Mouse (Mus musculus) erythroblast, embryonic 14.5 days (primary cell): ENCODE measurements at regions not wholly inside any gene's neighbourhood (a gene's known extent, or its start where the extent isn't known, plus 50 kb on each side); places are given as distances from the start of the nearest gene placed in this dataset.

ENCODE experiments used
- H3K27me3 ChIP-seq: 2 replicates; pipeline ENCODE4 v1.6.1; 2012; ENCODE audit warnings: inconsistent platforms; ENCODE audit not compliant: control insufficient read depth
- H3K36me3 ChIP-seq: 2 replicates; pipeline ENCODE4 v1.6.1; 2012; ENCODE audit warnings: mild to moderate bottlenecking, inconsistent platforms; ENCODE audit not compliant: control insufficient read depth
- H3K4me1 ChIP-seq: 2 replicates; pipeline ENCODE4 v1.6.1; 2012; ENCODE audit warnings: inconsistent platforms; ENCODE audit not compliant: control insufficient read depth
- H3K4me3 ChIP-seq: replicated peaks from 2 replicates; pipeline ENCODE3; 2012; ENCODE audit warnings: moderate library complexity, mild to moderate bottlenecking, inconsistent platforms
- H3K9me3 ChIP-seq: 2 replicates; pipeline ENCODE4 v1.6.1; 2012; ENCODE audit warnings: low read length, inconsistent platforms, mixed read lengths; ENCODE audit not compliant: control insufficient read depth
- GATA1 ChIP-seq: IDR thresholded peaks from 2 replicates; pipeline ENCODE4 v1.6.1; 2012; ENCODE audit warnings: low read length, inconsistent platforms, mixed read lengths
- TAL1 ChIP-seq: IDR thresholded peaks from 3 replicates; pipeline ENCODE4 v1.6.1; 2012; ENCODE audit warnings: low read length, inconsistent platforms, mixed read lengths

DNA sequence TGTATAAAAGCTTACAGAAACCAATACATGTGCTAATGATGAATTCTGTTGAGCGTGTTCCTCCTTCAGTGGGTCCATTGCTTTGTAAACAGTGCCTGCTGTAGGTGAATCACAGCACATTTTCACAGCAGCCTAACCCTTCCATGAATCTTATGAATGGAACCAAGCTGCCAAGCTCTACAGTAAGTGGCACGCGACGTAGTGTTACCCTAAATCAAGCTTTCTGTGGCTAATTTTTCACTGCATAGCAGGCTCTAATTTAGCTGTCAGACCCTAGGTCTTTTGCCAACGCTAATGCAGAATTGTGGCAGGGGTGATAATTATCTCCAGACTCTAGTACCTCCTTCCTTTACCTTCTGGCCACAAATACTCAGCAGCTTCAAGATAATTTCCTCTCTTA lies 339.0 kb upstream of the Ercc4 start:
- no peaks in the 10 kb centered on the region; the same call in 1 of the 2 replicates for H3K4me1 ChIP-seq
- no peaks in the 10 kb centered on the region for H3K9me3 ChIP-seq
- TF ChIP-seq TAL1 (no peak), GATA1 (no peak)
- no peaks in the 10 kb centered on the region for H3K27me3 ChIP-seq
- H3K4me3 ChIP-seq, result no peak overlapping the region
- H3K36me3 ChIP-seq, result no peaks in the 10 kb centered on the region

DNA sequence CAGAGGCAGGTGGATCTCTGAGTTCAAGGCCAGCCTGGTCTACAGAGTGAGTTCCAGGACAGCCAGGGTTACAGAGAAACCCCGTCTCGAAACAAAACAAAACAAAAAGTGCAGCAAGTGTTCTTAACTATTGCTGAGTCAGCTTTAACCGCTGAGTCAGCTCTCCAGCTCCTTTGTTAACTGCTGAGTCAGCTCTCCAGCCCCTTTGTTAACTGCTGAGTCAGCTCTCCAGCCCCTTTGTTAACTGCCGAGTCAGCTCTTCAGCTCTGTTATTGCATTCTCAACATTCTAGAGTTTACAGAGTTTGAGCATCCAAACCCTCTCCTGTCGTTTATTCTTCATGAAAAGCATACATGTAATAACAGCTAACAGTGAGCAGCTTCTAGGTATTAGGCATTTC lies 336.9 kb upstream of the Ercc4 start:
- Histone ChIP-seq H3K27me3 (no peaks in the 10 kb centered on the region), H3K9me3 (no peaks in the 10 kb centered on the region), H3K4me1 (no peaks in the 10 kb centered on the region; the same call in 1 of the 2 replicates), H3K4me3 (no peak overlapping the region), H3K36me3 (no peaks in the 10 kb centered on the region)
- TF ChIP-seq GATA1, result no peak
- TF ChIP-seq TAL1, result no peak

DNA sequence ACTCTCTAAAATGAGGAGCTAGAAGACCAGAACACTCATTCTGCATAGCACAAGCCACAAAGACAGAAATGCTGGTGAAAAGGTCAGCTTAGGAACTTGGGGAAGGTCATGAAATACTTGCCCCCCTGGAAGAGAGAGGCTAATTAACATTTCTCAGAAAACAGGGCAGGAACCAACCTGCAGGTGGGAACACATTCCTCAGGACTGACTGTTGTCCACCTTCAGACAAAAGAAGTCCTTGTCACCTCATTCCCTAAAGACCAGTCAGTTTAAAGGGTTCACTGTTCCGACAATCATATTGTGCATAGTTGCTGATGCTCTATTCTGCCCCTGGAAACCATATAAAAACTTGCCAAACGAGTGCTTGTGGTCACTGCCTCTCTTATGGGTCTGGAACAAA lies 333.6 kb upstream of the Ercc4 start:
- Histone ChIP-seq H3K4me3 (no peak overlapping the region), H3K36me3 (no peaks in the 10 kb centered on the region), H3K4me1 (no peaks in the 10 kb centered on the region; the same call in 1 of the 2 replicates), H3K27me3 (no peaks in the 10 kb centered on the region), H3K9me3 (no peaks in the 10 kb centered on the region)
- TF ChIP-seq TAL1, result no peak
- no peak for TF ChIP-seq GATA1

DNA sequence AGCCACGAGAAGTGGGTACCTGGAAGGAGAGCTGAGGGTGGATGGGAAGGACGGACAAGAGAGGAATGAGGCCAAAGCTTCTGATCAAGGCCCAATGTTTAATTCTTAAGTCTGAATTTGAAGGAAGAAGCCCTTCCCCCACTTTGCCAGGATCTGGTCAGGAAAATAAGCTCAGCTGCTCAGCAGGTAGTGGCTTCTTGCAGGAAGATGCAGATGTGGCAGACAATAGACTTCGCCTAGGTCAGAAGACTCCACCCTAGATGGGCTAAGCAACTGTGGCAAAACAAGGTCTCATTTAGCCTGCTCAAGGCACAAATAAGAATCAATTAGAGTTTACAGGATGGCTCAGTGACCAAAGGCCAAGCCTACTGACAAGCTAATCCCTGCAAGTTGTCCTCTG lies 330.4 kb upstream of the Ercc4 start:
- TF ChIP-seq TAL1 (no peak), GATA1 (no peak)
- Histone ChIP-seq H3K9me3 (no peaks in the 10 kb centered on the region), H3K4me1 (no peaks in the 10 kb centered on the region), H3K27me3 (no peaks in the 10 kb centered on the region), H3K36me3 (no peaks in the 10 kb centered on the region), H3K4me3 (no peak overlapping the region)

DNA sequence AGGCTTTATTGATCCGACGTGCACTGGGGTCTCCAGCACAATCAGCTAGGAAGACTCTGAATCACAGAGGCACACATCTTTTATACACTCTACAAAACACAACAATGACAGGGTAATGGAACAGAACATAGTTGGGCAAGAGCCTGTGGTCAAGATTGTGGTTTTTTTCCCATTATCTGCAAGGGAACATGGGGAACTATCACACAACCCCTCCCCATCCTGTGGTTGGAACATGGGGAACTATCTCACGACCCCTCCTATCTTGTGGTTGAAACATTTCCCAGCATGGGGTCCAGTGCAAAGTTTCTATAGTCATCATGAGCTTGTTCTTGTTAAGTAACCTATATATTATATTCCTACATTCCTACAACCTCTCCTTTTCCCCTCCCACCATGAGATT lies 328.8 kb upstream of the Ercc4 start:
- no peaks in the 10 kb centered on the region for H3K36me3 ChIP-seq
- TF ChIP-seq TAL1 (no peak), GATA1 (no peak)
- no peaks in the 10 kb centered on the region for H3K27me3 ChIP-seq
- H3K4me3 ChIP-seq, result no peak overlapping the region
- no peaks in the 10 kb centered on the region for H3K9me3 ChIP-seq
- no peaks in the 10 kb centered on the region for H3K4me1 ChIP-seq

DNA sequence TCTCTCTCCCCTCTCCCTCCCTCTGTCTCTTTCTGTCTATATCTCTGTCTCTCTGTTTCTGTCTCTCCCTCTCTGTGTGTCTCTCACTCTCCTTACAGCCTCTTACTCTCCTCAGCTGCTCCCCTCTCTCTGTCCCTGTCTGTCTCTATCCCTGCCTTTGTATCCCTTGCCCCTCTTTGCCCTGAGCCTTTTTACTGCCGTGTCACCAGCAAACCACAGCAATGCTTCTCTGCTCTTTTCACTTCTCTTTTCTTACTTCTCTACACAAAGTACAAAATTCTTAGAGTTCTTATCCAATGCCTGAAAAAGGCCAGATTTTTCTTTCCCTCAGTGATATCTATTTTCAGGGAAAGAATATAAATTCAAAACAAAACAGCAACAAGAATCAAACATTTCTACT lies 323.7 kb upstream of the Ercc4 start:
- no peaks in the 10 kb centered on the region for H3K9me3 ChIP-seq
- H3K27me3 ChIP-seq, result no peaks in the 10 kb centered on the region
- H3K4me1 ChIP-seq, result no peaks in the 10 kb centered on the region
- H3K36me3 ChIP-seq, result no peaks in the 10 kb centered on the region
- no peak overlapping the region for H3K4me3 ChIP-seq
- TF ChIP-seq GATA1 (no peak), TAL1 (no peak)

DNA sequence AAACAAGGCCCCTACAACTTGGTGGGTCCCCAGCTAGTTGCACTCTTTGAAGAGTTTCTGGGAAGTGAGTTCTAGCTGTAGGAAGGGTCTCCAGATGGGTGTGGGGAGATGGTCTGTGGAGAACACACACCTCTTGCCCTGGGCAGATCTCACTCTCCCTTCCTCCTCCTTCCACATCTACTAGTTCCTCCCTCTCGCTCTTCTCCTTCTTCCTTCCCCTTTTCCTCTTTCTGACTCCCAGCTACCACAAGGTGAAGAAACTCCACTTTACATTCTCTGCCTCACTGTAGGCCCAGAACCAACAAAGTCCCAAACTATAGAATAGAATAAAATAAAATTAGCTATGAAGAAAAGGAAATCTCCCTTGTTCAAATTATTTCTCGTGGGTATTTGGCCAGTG lies 311.0 kb upstream of the Ercc4 start:
- no peaks in the 10 kb centered on the region for H3K4me1 ChIP-seq
- no peak overlapping the region for H3K4me3 ChIP-seq
- no peaks in the 10 kb centered on the region for H3K27me3 ChIP-seq
- TF ChIP-seq GATA1 (no peak), TAL1 (no peak)
- H3K9me3 ChIP-seq, result no peaks in the 10 kb centered on the region
- H3K36me3 ChIP-seq, result no peaks in the 10 kb centered on the region

DNA sequence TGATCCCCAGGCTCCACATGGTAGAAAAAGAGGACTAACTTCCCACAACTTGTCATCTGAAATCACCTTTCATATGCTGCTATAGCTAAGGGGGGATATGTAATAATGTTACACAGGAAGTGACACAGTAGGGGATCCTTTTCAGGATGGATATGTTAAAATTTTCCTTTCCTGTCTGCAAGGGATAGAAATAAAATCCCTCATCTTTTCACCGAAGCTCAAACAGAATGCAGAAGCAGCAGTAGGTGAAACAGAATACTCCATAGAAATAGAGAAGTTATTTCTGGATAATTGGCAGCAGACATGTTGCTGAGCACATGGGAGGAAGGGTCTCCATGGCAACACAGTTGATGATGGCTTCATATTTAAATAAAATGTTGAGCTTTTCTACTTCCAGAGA lies 309.3 kb upstream of the Ercc4 start:
- Histone ChIP-seq H3K27me3 (no peaks in the 10 kb centered on the region), H3K36me3 (no peaks in the 10 kb centered on the region), H3K4me3 (no peak overlapping the region), H3K9me3 (no peaks in the 10 kb centered on the region), H3K4me1 (no peaks in the 10 kb centered on the region)
- TF ChIP-seq TAL1 (no peak), GATA1 (no peak)

DNA sequence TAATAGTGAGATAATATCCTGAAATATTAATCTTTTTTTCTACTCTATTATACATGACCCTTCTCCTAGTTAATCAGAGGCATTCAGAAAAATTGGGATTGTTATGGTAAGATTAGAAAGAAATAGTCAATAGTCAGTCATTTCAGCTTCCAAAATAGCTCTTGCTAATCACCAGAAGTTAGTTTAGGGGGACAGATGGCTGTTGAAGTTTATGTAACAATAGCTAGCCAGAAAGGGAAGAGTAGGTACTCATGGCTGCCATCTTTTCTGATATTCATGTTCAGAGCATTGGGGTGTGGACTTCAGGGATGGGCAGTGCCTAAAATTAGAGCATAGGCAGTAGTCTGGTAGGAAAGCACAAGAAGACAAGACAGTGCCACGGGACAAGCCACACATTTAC lies 306.8 kb upstream of the Ercc4 start:
- TF ChIP-seq GATA1, result no peak
- TF ChIP-seq TAL1, result no peak
- Histone ChIP-seq H3K36me3 (no peaks in the 10 kb centered on the region), H3K27me3 (no peaks in the 10 kb centered on the region), H3K4me1 (no peaks in the 10 kb centered on the region), H3K4me3 (no peak overlapping the region), H3K9me3 (no peaks in the 10 kb centered on the region)

DNA sequence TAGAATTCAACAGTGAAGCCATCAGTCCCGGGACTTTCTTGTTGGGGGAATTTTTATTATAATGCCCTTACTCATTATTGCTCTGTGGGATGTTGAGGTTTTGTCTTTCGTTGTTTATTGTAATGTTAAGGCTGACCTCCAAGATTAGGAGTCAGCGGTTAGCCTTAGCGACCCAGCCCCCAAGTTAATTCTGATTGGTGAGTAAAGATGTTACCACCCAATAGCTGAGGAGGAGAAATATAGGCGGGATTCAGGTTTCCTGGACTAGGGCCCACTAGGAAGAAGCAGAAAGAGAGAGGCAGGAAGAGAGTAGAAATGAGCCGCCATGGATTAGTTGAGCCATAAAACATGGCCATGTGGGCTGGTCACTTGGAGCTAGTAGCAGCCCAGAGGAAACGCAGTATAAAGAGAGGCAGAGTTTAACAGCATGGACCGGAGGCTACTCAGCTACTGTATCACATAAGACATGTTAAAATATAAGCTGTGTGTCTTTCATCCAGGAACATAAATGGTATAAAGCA lies 302.1 kb upstream of the Ercc4 start:
- TF ChIP-seq GATA1 (no peak), TAL1 (no peak)

More for the DNA sequence above, 302.1 kb upstream of the Ercc4 start:
- no peak overlapping the region for H3K4me3 ChIP-seq
- H3K27me3 ChIP-seq, result no peaks in the 10 kb centered on the region
- H3K36me3 ChIP-seq, result no peaks in the 10 kb centered on the region
- no peaks in the 10 kb centered on the region for H3K4me1 ChIP-seq
- H3K9me3 ChIP-seq, result no peaks in the 10 kb centered on the region
